Mouse (Mus musculus) kidney, embryonic 15.5 days (tissue): ENCODE measurements around the gene Rack1. TPM values are rescaled to one million over a fixed set of nuclear protein-coding genes. Genes with fewer than 3 reads are reported as not detected.
"Not testable (repeated sequence)": the region's sequence is repeated elsewhere in the genome, so short reads cannot be mapped to it uniquely, and the experiment has no call there.

ENCODE experiments used
- ATAC-seq: fragments of 200-750 bp; cut with Nextera tagmentation; replicated peaks from 2 replicates; pipeline ENCODE4 v1.8.0; 2017; ENCODE audit warnings: moderate TSS enrichment; ENCODE audit not compliant: low FRiP score
- H3K27ac ChIP-seq: fragments of 300-500 bp; sonication (generic); 2 replicates; pipeline ENCODE4 v1.5.1; 2015; ENCODE audit warnings: mild to moderate bottlenecking, inconsistent platforms
- H3K27me3 ChIP-seq: fragments of 300-500 bp; sonication (generic); 2 replicates; pipeline ENCODE4 v1.6.1; 2015; ENCODE audit warnings: inconsistent platforms
- H3K36me3 ChIP-seq: fragments of 300-500 bp; sonication (generic); 2 replicates; pipeline ENCODE4 v1.6.1; 2015; ENCODE audit warnings: inconsistent platforms
- H3K4me1 ChIP-seq: fragments of 300-500 bp; sonication (generic); 2 replicates; pipeline ENCODE4 v1.6.1; 2015; ENCODE audit warnings: inconsistent platforms
- H3K4me2 ChIP-seq: fragments of 300-500 bp; sonication (generic); 2 replicates; pipeline ENCODE4 v1.6.1; 2015; ENCODE audit warnings: moderate library complexity, mild to moderate bottlenecking, inconsistent platforms
- H3K4me3 ChIP-seq: fragments of 300-500 bp; sonication (generic); replicated peaks from 2 replicates; pipeline ENCODE4 v1.5.1; 2015; ENCODE audit warnings: mild to moderate bottlenecking, inconsistent platforms
- H3K9ac ChIP-seq: fragments of 300-500 bp; sonication (generic); 2 replicates; pipeline ENCODE4 v1.6.1; 2015; ENCODE audit warnings: mild to moderate bottlenecking, inconsistent platforms
- H3K9me3 ChIP-seq: fragments of 300-500 bp; sonication (generic); replicated peaks from 2 replicates; pipeline ENCODE4 v1.6.1; 2016; ENCODE audit warnings: inconsistent platforms
- WGBS: fragments of 180-500 bp; shearing (Covaris S2); methylation state at CpG from one replicate; pipeline ENCODE4 v1.1.7; 2015; ENCODE audit warnings: mixed read lengths; 5-methylcytosine and 5-hydroxymethylcytosine counted together
- polyA plus RNA-seq: library from polyadenylated mRNA; unstranded; fragments of >200 nt; fragmentation: Nextera tagmentation; extraction: Ambion mirVana; gene quantifications from 2 replicates; pipeline ENCODE4 v1.2.1, GENCODE M21; 2015

Gene Rack1
- polyA plus RNA-seq, 1 experiment from 2014 or later = 792 TPM

- H3K4me3 ChIP-seq = peak overlapping the region; percentile 52
- WGBS = 1% methylated on average over 15 of the region's 15 CpGs
- H3K36me3 ChIP-seq = no peaks in the 10 kb centered on the region
- peaks cover 26% of the 10 kb centered on the region for H3K4me1 ChIP-seq
- H3K27ac ChIP-seq = no peak overlapping the region
- H3K9me3 ChIP-seq = no peaks in the 10 kb centered on the region
- H3K4me2 ChIP-seq = peak overlapping the region; percentile 85
- peak overlapping the region; percentile 34 for H3K9ac ChIP-seq
- peak; percentile 20; the same call in 1 of the 2 replicates for ATAC-seq
- H3K27me3 ChIP-seq = peaks cover 6% of the 10 kb centered on the region
Observed at GRCm38 (mm10) chr11:48823536-48823972, 23.4 kb downstream of the Rack1 start.

- peak overlapping the region; percentile 34 for H3K9ac ChIP-seq
- ATAC-seq = no peak
- 4% methylated on average over 22 of the region's 22 CpGs for WGBS
Observed at GRCm38 (mm10) chr11:48824311-48824830, 24.2 kb downstream of the Rack1 start.

GRCm38 (mm10) chr11:48825979-48826751 is 26.0 kb downstream of the Rack1 start, which contains the start of the genes Trim7 and Gm12184:
TSS of gene Trim7 (plus strand) at chr11:48826140.
TSS of gene Gm12184 (minus strand) at chr11:48826655.
- peaks cover 23% of the 10 kb centered on the region for H3K4me1 ChIP-seq
- peak within 1 kb of the TSS; percentile 85 for H3K4me2 ChIP-seq
- not testable (repeated sequence) for H3K36me3 ChIP-seq, H3K9me3 ChIP-seq, H3K27me3 ChIP-seq
- H3K27ac ChIP-seq = peak within 1 kb of the TSS; percentile 72
- ATAC-seq = peak; percentile 83
- under 1% methylated on average over 52 of the region's 92 CpGs for WGBS
- H3K9ac ChIP-seq = peak within 1 kb of the TSS; percentile 49
- peak within 1 kb of the TSS; percentile 52 for H3K4me3 ChIP-seq

More at GRCm38 (mm10) chr11:48824311-48824830, 24.2 kb downstream of the Rack1 start:
- H3K27me3 ChIP-seq = peaks cover 6% of the 10 kb centered on the region
- peaks cover 23% of the 10 kb centered on the region for H3K4me1 ChIP-seq
- no peaks in the 10 kb centered on the region for H3K9me3 ChIP-seq
- H3K4me2 ChIP-seq = peak overlapping the region; percentile 85
- H3K36me3 ChIP-seq = no peaks in the 10 kb centered on the region
- no peak overlapping the region for H3K27ac ChIP-seq
- peak overlapping the region; percentile 52 for H3K4me3 ChIP-seq

GRCm38 (mm10) chr11:48826752-48827096 is 26.6 kb downstream of the Rack1 start:
- peak overlapping the region; percentile 49 for H3K9ac ChIP-seq
- H3K4me1 ChIP-seq = peaks cover 23% of the 10 kb centered on the region
- H3K27me3 ChIP-seq = peaks cover 6% of the 10 kb centered on the region
- 5% methylated on average over 6 of the region's 6 CpGs for WGBS
- H3K4me2 ChIP-seq = peak overlapping the region; percentile 74
- no peaks in the 10 kb centered on the region for H3K36me3 ChIP-seq
- H3K9me3 ChIP-seq = no peaks in the 10 kb centered on the region
- H3K4me3 ChIP-seq = peak overlapping the region; percentile 52
- peak overlapping the region; percentile 72 for H3K27ac ChIP-seq
- no peak; the same call in 1 of the 2 replicates for ATAC-seq

GRCm38 (mm10) chr11:48827926-48828325 is 27.8 kb downstream of the Rack1 start:
- Histone ChIP-seq H3K4me3 (no peak overlapping the region), H3K4me1 (peaks cover 26% of the 10 kb centered on the region), H3K36me3 (no peaks in the 10 kb centered on the region), H3K27me3 (peaks cover 3% of the 10 kb centered on the region; the same call in 1 of the 2 replicates), H3K27ac (no peak overlapping the region; the same call in 1 of the 2 replicates), H3K4me2 (no peak overlapping the region), H3K9ac (no peak overlapping the region), H3K9me3 (no peaks in the 10 kb centered on the region)
- ATAC-seq = no peak
- 66% methylated on average over 6 of the region's 6 CpGs for WGBS

- no peak overlapping the region for H3K9ac ChIP-seq
- peaks cover 11% of the 10 kb centered on the region for H3K4me1 ChIP-seq
- H3K9me3 ChIP-seq = no peaks in the 10 kb centered on the region
- H3K27ac ChIP-seq = no peak overlapping the region
- H3K4me2 ChIP-seq = no peak overlapping the region
- H3K36me3 ChIP-seq = no peaks in the 10 kb centered on the region
- 63% methylated on average over 2 of the region's 2 CpGs for WGBS
- ATAC-seq = no peak
- no peaks in the 10 kb centered on the region for H3K27me3 ChIP-seq
- no peak overlapping the region for H3K4me3 ChIP-seq
Observed at GRCm38 (mm10) chr11:48830279-48830678, 30.1 kb downstream of the Rack1 start.

- Histone ChIP-seq H3K4me3 (no peak overlapping the region), H3K9me3 (no peaks in the 10 kb centered on the region), H3K27me3 (no peaks in the 10 kb centered on the region; the same call in 1 of the 2 replicates), H3K4me2 (no peak overlapping the region), H3K27ac (no peak overlapping the region), H3K4me1 (peaks cover 11% of the 10 kb centered on the region), H3K36me3 (no peaks in the 10 kb centered on the region), H3K9ac (no peak overlapping the region)
- 75% methylated on average over 2 of the region's 2 CpGs for WGBS
- no peak for ATAC-seq
Observed at GRCm38 (mm10) chr11:48831273-48831672, 31.1 kb downstream of the Rack1 start.

- Histone ChIP-seq H3K9ac (no peak overlapping the region), H3K9me3 (no peaks in the 10 kb centered on the region), H3K36me3 (no peaks in the 10 kb centered on the region), H3K27ac (no peak overlapping the region), H3K27me3 (peaks cover 3% of the 10 kb centered on the region; the same call in 1 of the 2 replicates), H3K4me3 (peak overlapping the region; percentile 61), H3K4me1 (peaks cover 13% of the 10 kb centered on the region), H3K4me2 (peak overlapping the region; percentile 68)
- 36% methylated on average over 9 of the region's 9 CpGs for WGBS
- ATAC-seq = no peak
Observed at GRCm38 (mm10) chr11:48833078-48833730, 33.1 kb downstream of the Rack1 start.

- Histone ChIP-seq H3K4me2 (peak overlapping the region; percentile 68), H3K36me3 (no peaks in the 10 kb centered on the region), H3K27me3 (peaks cover 3% of the 10 kb centered on the region; the same call in 1 of the 2 replicates), H3K9me3 (no peaks in the 10 kb centered on the region), H3K27ac (peak overlapping the region; percentile 67), H3K4me1 (peaks cover 20% of the 10 kb centered on the region), H3K4me3 (peak overlapping the region; percentile 61), H3K9ac (peak overlapping the region; percentile 58)
- under 1% methylated on average over 30 of the region's 30 CpGs for WGBS
- ATAC-seq = peak; percentile 89
Observed at GRCm38 (mm10) chr11:48833731-48834639, 33.9 kb downstream of the Rack1 start.

- Histone ChIP-seq H3K36me3 (no peaks in the 10 kb centered on the region), H3K27ac (no peak overlapping the region), H3K4me2 (no peak overlapping the region), H3K4me1 (peaks cover 24% of the 10 kb centered on the region), H3K9me3 (no peaks in the 10 kb centered on the region), H3K27me3 (peaks cover 7% of the 10 kb centered on the region; the same call in 1 of the 2 replicates), H3K9ac (no peak overlapping the region), H3K4me3 (no peak overlapping the region)
- ATAC-seq = no peak
- 72% methylated on average over 6 of the region's 6 CpGs for WGBS
Observed at GRCm38 (mm10) chr11:48835923-48836322, 35.8 kb downstream of the Rack1 start.

- peaks cover 7% of the 10 kb centered on the region; the same call in 1 of the 2 replicates for H3K27me3 ChIP-seq
- H3K9me3 ChIP-seq = no peaks in the 10 kb centered on the region
- peak; percentile 4; the same call in 1 of the 2 replicates for ATAC-seq
- peak overlapping the region; percentile 89 for H3K4me3 ChIP-seq
- H3K27ac ChIP-seq = 0 out of 2 replicates have a peak overlapping the region, but pooled peaks have one; percentile 68
- no peaks in the 10 kb centered on the region for H3K36me3 ChIP-seq
- peak overlapping the region; percentile 72 for H3K9ac ChIP-seq
- peak overlapping the region; percentile 86 for H3K4me2 ChIP-seq
- peaks cover 24% of the 10 kb centered on the region for H3K4me1 ChIP-seq
- 7% methylated on average over 11 of the region's 11 CpGs for WGBS
Observed at GRCm38 (mm10) chr11:48836990-48837309, 36.8 kb downstream of the Rack1 start.
